Mouse (Mus musculus): Measurements from ENCODE around the gene Mrpl10.

Mrpl10 gene

DNA sequence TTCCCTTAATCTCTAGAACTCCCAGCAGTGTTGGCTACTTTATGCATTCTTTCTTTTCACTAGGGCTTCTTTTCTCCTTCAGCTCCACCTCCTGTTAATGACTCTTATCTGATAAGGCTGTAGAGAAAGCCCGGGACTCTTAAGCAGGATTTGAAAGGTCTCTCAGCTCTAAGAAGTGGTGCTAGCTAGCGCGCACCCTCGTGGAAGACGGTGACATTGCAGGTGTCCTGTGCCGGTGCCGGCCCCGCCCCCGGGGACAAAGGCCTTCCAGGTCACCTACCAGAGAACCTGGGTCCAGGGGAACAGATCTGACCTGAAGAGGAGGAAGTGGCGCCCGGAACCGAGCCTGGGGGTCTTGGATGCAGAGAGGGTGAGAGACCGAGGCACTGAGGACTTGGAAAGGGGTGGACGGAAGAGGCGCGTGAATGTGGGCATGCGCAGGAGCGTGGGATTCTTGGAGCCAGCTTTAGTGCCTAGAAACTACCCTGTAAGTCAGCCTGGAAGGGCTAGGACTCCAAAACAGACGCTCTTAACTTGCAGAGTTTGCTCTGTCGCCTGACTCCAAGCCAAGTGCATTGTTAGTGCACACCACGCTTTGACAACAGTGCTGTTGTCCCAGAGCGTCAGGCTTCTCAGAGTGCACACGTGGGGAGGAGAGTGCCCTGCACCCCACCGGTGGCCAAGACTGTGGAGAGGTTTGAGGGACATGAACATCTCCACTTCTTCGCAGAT lies 11.5 kb upstream of the Mrpl10 start, which contains the start of gene Scrn2:
Gene Scrn2 (plus strand): TSS at position 253 of the 732 bp plus-strand sequence.
- DNase-seq (ENCODE audit: low spot score) = peak; percentile 81

DNA sequence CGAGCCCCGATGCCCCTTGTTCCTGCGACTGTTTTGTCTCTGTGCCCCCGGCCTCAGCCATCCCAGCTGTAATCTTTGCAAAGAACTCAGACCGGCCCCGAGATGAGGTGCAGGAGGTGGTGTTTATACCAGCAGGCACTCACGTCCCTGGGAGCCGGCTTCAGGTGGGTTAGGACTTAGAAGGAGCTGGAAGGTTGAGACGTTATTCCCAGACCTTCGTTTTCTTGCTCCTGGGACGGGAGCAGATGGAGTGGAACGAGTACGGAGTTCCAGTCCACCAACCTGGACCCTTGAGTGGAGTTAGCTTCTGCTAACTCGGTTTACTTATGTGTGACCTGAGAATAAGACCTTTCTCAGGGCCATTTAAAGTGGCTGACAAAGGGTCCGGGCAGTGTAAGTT lies 10.9 kb upstream of the Mrpl10 start:
- no peak for DNase-seq (ENCODE audit: low spot score)

DNA sequence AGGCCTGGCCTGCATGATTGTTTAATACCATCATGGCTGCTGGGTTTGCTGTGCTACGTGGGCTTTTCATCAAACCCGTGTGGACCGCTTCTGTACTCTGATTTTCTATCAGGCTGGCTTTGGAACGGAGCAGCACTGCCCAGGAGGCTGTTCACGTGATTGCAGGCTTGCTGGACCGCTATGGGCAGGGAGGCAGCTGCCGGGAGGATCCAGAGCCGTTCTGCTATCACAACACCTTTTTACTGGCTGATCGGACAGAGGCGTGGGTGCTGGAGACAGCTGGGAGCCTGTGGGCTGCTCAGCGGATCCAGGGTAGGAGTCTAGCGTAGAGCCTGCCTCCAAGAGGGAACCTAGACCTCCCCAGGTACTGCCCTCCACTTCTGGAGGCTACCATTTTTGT lies 9.4 kb upstream of the Mrpl10 start:
- DNase-seq (ENCODE audit: low spot score) = no peak

DNA sequence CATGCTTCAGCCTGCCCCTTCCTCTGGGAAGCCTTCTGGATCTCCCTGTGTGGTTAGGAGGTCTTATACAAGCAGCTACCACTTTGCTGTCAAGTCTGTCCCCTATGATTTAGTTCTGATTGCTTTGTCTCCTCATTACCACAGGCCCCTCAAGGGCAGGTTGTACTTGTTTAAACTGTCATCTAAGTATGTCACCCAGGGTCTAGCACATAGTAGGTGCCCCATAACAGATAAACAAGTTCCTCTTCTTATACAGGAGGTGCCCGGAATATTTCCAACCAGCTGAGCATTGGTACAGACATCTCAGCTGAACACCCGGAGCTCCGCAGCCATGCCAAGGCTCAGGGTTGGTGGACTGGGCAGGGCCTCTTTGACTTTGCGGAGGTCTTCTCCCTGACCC lies 8.9 kb upstream of the Mrpl10 start:
- no peak for DNase-seq (ENCODE audit: low spot score)

DNA sequence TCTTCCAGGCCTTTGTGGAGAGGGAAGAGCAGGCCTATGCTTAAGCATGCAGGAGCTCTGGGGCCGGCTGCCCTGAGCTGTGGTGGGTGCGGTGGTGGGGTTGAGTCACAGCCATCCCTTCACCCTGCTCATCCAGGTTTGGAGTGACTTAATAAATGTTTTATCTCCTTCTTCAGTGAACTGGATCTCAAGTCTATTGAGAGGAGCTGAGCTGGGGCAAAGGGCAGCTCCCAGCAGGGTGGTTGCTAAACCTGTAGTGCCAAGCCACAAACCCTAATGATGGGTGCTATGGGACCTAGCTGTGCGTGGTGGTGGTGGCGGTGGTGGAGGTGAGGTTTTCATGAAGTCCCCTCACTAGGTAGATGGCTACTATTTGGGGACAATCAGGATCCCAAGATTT lies 7.6 kb upstream of the Mrpl10 start:
- DNase-seq (ENCODE audit: low spot score) = no peak

DNA sequence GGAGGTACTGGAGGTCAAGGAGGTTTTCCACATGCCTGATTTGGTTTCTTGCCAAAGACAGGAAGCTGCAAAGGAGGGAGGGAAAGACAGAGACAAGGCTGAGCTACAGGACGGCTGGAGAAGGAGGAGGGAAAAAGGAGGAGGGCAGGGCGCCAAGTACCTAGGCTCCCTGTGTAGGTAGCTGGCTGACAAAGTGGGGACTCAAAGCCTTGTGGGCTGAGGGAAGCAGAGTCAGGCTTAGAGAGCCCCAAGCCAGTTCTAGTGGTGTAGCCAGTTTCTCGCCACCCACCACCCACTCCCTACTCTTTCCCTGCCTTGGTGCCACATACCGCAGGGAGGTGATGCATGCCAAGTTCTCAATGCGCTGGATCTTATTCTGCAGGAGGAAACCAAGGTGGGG lies 5.2 kb upstream of the Mrpl10 start:
- no peak for DNase-seq (ENCODE audit: low spot score)

DNA sequence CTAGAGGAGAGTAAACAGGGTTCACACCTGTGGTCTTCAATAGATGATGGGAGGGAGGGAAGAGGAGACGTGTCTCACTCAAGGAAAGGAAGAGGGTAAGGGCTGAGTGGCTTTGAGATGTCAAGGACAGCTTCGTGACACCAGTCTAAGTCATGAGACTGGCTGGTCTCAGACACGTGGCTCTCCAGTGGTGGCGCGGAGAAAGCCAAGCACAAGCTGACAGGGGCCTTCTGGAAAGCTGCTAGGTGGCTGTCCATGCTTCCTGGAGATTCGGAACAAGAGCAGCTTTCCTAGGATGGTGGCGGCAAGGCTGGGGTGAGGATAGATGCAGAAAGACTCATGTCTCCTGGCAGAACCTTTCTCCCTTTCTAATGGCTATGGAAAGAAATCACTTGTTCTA lies 2.5 kb upstream of the Mrpl10 start:
- no peak for DNase-seq (ENCODE audit: low spot score)

DNA sequence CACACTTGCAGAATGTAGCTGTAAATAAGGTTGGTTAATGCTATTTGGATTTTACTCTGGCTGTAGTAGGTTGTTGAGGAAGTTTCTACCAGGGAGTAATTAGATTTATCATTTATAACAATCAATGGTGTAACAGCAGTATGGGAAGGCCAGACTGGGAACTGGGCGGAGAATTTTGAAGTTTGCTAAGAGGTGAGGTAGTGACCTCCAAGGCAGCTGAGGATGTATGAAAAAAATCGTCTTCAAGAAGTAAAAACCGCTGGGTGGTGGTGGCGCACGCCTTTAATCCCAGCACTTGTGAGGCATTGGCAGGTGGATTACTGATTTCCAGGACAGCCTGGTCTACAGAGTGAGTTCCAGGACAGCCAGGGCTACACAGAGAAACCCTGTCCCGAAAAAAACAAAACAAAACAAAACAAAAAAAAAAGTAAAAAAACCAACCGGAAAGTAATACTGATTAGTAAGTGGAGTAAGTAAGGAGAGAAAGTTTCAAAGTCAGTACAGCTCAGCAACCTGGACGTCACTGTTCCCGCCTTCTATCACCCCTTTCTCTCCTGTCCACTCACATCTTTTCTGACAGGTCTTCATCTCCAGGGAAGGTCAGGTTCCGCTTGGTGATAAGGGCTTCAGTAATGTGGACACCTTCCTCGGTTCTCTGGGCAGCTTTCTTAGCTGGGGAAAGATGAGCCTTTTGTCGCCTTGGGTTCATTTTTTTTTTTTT lies 899 bp upstream of the Mrpl10 start:
- no peak for DNase-seq (ENCODE audit: low spot score)

DNA sequence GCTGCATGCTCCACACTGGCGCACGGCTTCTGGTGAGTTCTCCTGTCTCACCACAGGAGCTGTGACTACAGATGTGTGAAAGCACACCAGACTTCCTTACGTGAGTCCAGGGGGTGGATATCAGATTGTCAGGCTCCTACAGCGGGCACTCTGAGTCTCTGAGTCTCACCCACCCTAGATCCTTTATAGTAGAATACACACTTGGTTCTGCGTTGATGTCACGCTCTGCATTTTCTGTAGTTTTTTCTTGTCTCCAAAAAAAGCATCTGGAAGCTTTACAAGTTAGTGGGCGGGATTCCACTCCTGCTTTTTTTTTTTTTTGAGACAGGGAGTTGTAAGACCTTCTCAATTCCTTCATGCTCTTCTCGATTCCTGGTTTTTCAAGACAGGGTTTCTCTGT lies 3.5 kb downstream of the Mrpl10 start:
- DNase-seq (ENCODE audit: low spot score) = no peak

DNA sequence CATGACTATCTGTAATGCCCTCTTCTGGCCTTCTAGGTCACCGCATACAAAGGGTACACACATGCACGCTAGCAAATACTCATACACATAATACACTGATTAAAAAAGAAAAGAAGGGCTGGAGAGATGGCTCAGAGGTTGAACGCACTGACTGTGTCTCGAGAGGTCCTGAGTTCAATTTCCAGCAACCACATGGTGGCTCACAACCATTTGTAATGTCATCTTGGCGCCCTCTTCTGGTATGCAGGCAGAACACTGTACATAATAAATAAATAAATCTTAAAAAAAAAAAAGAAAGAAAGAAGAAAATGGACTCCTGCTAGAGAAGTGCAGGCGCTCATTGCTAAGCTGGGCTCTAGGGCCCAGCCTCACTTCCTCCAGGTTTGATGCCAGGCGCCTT lies 4.5 kb downstream of the Mrpl10 start:
- no peak for DNase-seq (ENCODE audit: low spot score)

DNA sequence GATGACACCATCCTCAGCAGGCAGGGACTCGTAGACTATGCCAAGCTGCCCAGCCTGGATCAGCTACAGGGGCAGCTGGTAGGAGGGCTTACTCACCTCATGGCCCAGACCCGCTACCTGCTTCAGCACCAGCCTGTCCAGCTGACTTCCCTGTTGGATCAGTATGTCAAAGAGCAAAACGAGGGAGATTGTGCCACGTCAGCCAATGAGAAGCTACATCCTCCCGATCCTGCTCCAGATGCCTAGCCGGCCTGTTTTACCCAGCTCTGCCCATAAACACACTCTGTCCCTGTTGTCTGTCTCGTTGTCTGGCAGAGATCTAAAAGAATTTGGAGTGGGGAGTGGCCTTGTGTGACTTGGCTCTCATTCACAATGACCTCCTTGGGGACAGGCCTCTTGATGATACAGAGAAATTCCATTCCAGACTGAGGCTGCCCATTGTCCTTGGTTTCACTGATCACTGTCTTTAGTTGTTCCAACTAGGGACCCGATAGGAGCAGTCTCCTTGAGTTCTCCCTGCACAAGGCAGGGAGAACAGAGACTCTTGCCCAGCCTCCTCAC lies 6.8 kb downstream of the Mrpl10 start:
- no peak for DNase-seq (ENCODE audit: low spot score)

DNA sequence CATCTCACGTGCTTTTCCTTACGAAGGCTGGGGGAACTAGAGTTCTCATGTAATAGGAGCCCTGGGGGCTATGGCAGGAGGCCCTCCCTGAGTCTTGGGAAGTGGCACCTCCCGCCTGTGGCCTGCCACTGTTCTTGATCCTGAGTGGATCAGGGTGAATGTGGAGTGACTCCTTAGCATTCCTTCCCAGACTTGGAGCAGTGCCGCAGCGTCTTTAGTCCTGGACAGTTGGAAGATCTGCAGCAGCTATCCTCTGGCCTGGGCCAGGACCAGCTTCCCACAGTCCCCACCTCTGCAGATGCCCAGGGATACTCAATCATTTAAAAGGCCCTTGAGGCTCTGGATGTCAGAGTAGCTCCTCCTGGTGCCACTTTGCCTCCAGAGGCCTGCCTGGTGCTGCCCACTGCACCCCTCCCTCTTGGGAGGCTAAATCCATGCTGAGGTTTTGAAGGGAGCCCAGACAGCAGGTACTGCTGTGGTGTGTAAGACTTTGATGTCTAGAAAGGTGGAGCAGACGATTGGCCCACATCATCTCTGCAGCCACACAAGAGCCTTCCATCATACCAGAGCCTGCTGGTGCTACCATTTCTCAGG lies 8.2 kb downstream of the Mrpl10 start:
- DNase-seq (ENCODE audit: low spot score) = no peak

DNA sequence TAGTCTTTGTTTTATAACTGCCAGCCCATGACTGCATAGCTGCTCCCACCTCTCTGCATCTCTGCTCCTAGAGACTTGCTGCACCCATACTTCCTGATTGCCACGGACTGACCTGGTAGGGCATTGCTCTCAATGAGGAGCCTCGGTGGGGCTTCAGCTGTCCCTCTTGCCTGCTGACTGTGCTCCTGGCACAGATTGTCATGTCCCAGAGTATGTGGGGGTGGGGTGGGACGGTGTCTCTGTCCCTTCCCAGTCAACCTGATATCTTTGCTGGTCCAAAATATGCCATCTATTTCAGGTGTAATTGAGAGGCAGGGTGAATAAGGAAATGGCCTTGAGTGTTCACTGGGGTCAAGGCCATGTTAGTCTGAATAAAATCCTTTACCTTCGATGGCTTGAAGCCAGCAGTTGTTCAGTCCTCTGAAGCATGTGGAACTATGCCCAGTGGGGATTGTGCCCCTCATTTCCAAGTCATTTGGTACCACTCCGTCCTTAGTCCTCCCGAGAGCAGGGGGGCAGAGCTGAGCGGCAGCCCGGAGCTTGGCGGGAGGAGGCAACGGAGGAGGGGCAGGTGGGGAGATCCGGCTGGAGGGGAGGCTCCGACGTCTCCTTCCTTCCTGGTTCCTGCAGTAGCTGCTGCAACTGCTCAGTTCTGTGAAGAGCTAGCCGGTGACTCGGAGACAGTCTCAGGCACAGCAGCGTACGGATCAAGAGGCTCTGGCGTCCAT lies 9.0 kb downstream of the Mrpl10 start, which contains the start of gene Osbpl7:
Gene Osbpl7 (plus strand): TSS at position 413 of the 728 bp plus-strand sequence.
- DNase-seq (ENCODE audit: low spot score) = peak; percentile 51

DNA sequence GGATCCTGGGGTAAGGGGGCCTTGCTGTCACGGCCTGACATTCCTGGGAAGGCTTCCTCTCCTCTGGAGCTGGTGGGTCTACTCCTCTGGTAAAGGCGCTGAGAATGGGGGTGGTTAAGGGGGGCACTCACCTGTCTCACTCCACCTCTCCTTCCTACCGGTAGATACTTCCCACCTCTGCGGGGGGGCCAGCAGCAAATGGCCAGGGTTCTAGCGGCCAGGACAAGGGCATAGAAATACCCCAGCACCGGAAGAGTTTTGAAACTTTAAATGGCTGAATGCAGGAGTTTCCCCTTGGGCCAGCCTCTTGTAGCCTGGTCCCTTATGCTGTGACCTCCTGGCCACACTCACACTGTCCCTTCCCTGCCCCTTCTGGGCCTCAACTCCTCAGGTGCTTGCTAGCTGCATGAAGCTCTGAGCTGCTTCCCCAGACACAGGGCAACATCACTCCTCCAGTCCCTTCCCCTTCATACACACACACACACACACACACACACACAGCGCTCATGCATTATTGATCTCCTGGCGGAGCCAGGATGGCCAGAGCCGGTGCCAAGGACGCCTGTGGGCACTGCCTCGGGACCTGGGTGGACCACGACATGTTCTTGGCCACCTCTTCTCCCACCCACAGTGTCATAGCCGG lies 9.7 kb downstream of the Mrpl10 start:
- no peak for DNase-seq (ENCODE audit: low spot score)

DNA sequence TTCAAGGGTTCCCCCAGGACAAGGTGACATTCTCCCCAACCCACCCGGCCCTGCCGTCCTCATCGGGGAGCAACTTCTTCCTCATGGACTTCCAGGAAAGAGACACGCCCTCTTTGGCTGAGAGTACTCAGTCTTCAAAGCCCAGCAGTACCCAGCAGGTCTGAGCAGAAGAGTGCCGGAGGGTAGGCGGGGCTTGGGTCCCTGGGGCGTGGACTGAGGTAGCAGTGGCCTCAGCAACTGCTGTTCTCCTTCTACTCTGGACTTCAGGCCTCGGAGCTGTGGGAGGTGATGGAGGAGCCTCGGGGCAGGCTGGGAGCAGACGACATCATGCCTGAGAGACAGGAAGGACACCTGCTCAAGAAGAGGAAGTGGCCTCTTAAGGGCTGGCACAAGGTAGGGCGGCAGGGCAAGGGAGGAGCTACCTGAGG lies 10.9 kb downstream of the Mrpl10 start:
- peak; percentile 17 for DNase-seq (ENCODE audit: low spot score)

DNA sequence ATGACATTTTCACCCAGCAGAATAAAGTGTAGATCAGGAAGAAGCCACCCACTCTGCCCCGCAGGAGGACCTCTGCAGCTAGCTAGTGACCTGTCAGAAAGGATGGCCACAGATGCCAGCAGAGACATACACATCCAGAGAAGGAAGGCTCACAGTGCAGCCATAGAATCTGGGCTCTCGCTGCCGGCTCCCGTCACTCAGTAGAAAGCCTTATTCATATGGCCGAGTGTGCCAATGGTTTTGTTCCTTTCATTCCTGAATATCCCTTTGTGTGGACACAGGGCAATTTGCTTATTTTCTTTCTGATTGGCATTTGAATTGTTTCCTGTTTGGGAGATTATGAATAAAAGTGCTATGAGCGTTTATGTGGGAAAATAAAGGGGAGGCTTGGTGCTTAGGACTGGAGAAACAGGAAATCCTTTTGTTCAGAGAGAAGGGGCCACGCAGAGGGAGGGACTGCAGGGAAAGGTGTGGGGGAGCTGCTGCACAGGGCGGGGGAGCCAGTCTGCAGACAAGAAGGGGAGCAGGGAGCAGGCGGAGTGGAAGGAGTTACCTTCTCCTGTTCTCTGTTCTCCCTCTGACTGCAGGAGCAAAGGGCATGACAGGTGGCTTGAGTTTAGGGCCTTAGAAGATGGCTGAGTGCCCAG lies 22.0 kb downstream of the Mrpl10 start:
- no peak for DNase-seq (ENCODE audit: low spot score)

DNA sequence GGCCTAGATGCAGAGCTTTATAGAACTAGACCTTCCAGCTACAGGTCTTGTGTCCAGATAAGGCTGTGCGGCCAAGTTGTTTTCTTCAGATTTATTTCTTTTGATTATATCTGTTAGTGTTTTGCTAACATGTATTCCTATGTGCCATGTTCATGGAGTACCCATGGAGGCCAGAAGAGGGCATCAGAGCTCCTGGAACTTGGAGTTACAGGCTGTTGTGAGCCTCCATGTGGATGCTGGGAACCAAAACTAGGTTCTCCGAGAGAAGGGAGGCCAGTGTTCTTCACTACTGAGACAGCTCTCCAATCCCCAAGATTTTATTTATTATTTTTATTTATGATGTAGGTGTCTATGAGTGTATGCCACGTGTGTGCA lies 22.5 kb downstream of the Mrpl10 start:
- DNase-seq (ENCODE audit: low spot score) = no peak

DNA sequence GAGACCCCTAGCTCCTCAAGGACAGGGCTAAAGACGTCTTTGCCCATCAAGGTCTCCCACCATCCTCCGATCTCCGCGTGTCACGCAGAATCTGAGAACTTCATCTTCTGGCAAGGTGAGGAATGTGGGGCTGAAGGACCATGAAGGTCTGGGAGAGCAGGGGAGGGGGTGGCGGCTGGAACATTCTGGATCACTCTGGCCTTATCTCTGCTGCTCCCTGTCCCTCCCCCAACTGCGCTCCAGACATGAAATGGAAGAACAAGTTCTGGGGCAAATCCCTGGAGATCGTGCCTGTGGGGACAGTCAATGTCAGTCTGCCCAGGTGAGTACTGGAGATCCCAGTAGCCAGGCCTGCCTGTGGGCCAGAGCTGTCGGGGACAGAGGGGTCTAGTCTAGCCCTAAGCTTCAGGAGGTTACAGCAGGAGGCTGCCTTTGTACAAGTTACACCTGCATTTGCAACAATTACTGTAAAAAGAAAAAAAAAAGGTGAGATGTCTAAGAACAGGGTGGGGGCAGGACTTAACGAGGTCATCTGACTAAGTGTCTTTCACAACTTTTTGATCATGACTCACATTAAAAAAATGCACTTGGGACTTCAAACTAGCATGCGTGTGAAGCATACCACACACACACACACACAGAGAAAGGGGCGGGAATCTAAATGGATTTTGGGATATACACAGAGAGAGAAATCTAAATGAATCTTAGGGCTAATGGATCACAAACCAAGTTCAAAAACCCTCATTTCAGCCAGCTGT lies 24.4 kb downstream of the Mrpl10 start:
- no peak for DNase-seq (ENCODE audit: low spot score)

DNA sequence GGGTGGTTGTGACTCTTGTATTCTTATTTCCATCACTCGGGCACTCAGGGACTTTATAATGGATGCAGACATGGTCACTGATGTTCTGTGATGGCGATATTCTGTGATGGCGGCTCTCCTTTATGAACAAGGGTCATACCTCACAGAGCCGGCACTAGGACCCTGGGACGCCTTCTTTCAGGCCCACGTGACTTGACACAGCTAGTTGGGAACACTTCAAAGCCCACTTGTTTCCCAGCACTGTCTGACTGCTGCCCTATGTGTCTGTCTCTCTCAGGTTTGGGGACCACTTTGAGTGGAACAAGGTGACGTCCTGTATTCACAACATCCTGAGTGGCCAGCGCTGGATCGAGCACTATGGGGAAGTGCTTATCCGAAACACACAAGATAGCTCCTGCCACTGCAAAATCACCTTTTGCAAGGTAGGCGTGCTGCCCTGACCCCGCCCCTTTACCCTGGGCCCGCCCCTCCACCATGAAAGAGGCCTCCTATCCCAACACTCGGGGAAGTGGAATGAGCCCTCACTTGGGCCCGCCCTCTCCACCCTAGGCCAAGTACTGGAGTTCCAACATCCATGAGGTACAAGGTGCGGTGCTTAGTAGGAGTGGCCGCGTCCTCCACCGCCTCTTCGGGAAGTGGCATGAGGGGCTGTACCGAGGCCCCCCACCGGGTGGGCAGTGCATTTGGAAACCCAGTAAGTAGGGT lies 25.4 kb downstream of the Mrpl10 start:
- no peak for DNase-seq (ENCODE audit: low spot score)

DNA sequence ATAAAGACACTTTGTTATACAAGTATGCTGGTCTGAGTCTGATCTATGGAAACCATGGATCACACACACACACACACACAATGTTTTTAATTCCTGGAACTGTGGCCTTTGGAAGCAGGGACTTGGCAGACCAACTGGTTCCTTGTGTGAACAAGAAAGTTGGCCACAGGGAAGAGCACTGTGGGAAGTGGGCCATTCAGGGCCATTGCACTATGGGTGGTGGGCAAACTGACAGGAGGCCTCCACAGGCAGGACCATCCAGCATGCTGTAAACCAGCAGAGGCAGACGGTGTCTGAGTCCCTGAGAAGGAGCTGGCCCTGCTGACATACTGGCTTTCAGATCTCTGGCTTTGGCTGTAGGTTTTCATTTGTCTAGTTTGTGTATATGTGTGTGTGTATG lies 28.0 kb downstream of the Mrpl10 start:
- no peak for DNase-seq (ENCODE audit: low spot score)
